Mouse (Mus musculus) midbrain, embryonic 10.5 days (tissue): ENCODE measurements around the gene F2rl1. TPM values are rescaled to one million over a fixed set of nuclear protein-coding genes. Genes with fewer than 3 reads are reported as not detected.

Source experiments
- DNase-seq: peaks from one replicate; pipeline ENCODE4 v3.0.0-alpha.2; 2017; ENCODE audit warnings: low spot score
- H3K27ac ChIP-seq: fragments of 300-500 bp; sonication (generic); replicated peaks from 2 replicates; pipeline ENCODE4 v1.5.1; 2016; ENCODE audit warnings: mild to moderate bottlenecking
- H3K27me3 ChIP-seq: fragments of 300-500 bp; sonication (generic); 2 replicates; pipeline ENCODE4 v1.6.1; 2016; ENCODE audit warnings: low read depth, mild to moderate bottlenecking; ENCODE audit not compliant: poor library complexity, severe bottlenecking
- H3K36me3 ChIP-seq: fragments of 300-500 bp; sonication (generic); 2 replicates; pipeline ENCODE4 v1.6.1; 2016; ENCODE audit warnings: mild to moderate bottlenecking, moderate library complexity
- H3K4me1 ChIP-seq: fragments of 300-500 bp; sonication (generic); 2 replicates; pipeline ENCODE4 v1.6.1; 2016
- H3K4me3 ChIP-seq: fragments of 300-500 bp; sonication (generic); 2 replicates; pipeline ENCODE4 v1.5.1; 2016; ENCODE audit warnings: mild to moderate bottlenecking, moderate library complexity
- H3K9me3 ChIP-seq: fragments of 300-500 bp; sonication (generic); replicated peaks from 2 replicates; pipeline ENCODE4 v1.6.1; 2016; ENCODE audit warnings: mild to moderate bottlenecking
- WGBS: fragments of 180-500 bp; shearing (Covaris S2); methylation state at CpG from one replicate; pipeline ENCODE4 v1.1.7; 2016; 5-methylcytosine and 5-hydroxymethylcytosine counted together
- polyA plus RNA-seq: library from polyadenylated mRNA; unstranded; fragments of >200 nt; fragmentation: Nextera tagmentation; extraction: Ambion mirVana; gene quantifications from 2 replicates; pipeline ENCODE4 v1.2.1, GENCODE M21; 2016

The F2rl1 gene
- polyA plus RNA-seq, 1 experiment from 2014 or later: 0.15 TPM

DNA sequence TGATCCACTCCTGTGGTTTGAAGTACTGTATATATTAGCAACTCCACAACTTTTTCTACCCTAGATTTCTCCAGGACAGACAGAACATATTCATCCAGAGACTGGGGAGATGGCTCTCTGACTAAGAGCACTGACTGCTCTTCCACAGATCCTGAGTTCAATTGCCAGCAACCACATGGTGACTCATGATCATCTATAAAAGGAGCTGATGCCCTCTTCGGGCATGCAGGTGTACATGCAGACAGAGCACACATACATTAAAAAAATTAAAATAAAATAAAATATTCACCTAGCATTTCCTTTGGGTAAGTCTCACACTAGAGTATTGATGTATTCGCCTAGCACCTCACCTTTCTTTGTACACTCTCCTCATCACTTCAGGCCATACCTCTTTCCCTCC is 4.2 kb upstream of the F2rl1 start:
- no peaks in the 10 kb centered on the region for H3K9me3 ChIP-seq
- DNase-seq: no peak
- H3K36me3 ChIP-seq: no peaks in the 10 kb centered on the region
- H3K4me1 ChIP-seq: peaks cover 48% of the 10 kb centered on the region
- peaks cover 54% of the 10 kb centered on the region for H3K27me3 ChIP-seq
- H3K4me3 ChIP-seq: no peak overlapping the region
- WGBS: 79% methylated on average over 2 of the region's 2 CpGs
- H3K27ac ChIP-seq: no peak overlapping the region

DNA sequence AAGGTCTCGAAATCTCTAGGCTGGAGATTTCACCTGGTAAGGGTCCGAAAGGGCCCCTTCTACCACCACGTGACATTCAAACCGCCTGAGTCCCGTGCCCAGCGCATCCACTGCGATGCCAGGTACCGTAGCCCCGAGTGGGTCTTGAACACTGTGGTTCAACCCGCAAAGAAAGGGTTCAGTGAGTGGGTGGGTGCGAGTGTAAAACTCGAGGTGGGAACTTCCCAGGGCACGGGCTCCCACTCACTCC is 678 bp downstream of the F2rl1 start:
- peak; percentile 46 for DNase-seq
- under 1% methylated on average over 13 of the region's 13 CpGs for WGBS

DNA sequence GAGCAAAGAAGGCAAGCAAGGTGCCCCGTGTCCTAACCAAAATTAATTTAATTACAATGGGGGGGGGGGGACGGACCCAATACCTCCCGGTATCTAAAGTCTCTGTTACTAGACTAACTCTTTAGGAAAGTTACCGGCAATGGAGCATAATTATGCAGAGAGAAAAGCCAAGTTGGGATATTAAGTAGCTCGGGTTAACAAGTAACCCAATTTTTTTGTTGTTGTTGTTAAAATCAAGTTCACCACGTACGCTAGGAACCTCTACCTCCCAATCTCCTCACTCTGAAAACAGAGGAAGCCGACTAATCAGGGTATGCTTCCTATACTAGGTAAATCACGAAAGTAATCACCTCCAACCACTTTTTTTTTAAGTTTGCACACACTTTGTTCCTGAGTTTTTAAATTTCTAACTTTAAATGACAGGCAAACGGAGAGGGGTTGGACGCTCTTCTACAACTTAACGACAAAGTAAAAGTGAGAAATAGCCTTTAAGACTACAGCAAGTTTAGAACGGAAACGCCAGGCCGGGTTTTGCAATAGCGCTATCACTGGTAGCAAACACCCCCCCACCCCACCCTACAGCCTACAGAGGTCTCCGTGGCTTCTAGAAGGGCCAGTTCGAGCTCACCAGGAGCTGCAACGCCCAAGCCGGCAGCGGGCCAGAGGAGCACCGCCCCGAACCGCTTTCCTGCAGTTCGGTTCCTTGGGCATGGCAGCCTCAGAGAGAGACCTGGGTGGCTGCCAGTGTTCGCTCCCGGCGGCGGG is 1.2 kb downstream of the F2rl1 start:
- whole genome bisulfite sequencing: 2% methylated on average over 29 of the region's 29 CpGs
- H3K27ac ChIP-seq: peak overlapping the region; percentile 55; the same call in 1 of the 2 replicates
- peak; percentile 40 for DNase-seq
- peak overlapping the region; percentile 50 for H3K4me3 ChIP-seq
- H3K4me1 ChIP-seq: peaks cover 23% of the 10 kb centered on the region
- H3K9me3 ChIP-seq: no peaks in the 10 kb centered on the region
- peaks cover 66% of the 10 kb centered on the region for H3K27me3 ChIP-seq
- H3K36me3 ChIP-seq: no peaks in the 10 kb centered on the region

More for the DNA sequence above, 678 bp downstream of the F2rl1 start:
- Histone ChIP-seq H3K27ac (peak overlapping the region; percentile 55; the same call in 1 of the 2 replicates), H3K4me3 (peak overlapping the region; percentile 50), H3K27me3 (peaks cover 67% of the 10 kb centered on the region), H3K9me3 (no peaks in the 10 kb centered on the region), H3K4me1 (peaks cover 23% of the 10 kb centered on the region), H3K36me3 (no peaks in the 10 kb centered on the region)

DNA sequence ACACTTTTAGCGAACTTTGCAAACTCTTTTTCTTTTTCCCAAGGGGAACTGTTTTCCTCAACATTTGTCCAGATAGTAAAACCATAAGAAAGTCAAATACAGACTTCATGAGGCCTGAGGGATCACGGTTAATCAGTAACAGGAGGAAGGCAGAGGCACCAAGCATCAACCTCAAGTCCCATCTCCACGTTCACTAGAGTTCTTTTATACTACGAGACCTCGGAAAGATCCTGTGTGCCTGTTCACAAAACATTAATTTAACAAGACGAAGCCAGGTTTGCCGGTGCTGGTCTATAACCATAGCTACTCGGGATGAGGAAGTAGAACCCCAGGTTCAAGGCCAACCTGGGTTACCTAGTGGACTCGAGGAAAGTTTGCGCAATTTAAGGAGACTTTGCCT is 2.9 kb downstream of the F2rl1 start:
- peaks cover 52% of the 10 kb centered on the region for H3K27me3 ChIP-seq
- H3K4me1 ChIP-seq: peaks cover 23% of the 10 kb centered on the region
- no peak for DNase-seq
- H3K27ac ChIP-seq: no peak overlapping the region
- no peak overlapping the region for H3K4me3 ChIP-seq
- no peaks in the 10 kb centered on the region for H3K9me3 ChIP-seq
- no peaks in the 10 kb centered on the region for H3K36me3 ChIP-seq
- 90% methylated on average over 10 of the region's 10 CpGs for WGBS

DNA sequence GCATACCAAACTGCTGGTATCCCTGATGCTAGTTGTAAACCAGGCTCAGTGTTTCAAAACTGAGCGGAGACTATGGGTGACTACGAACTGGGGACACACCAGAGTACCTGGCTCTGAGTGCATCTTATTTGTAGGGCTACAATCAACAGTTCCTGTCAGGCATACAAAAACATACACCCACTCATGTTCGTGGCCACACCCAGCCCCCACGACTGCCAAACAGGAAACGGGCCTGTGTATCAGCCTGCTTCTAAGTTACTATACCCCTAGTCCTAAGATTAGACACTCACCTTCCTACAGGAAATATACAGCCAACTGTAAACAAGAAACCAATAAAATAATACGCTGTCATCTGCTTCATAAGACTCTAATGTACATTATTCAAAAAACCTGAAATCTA is 4.0 kb downstream of the F2rl1 start:
- WGBS: 88% methylated on average over 6 of the region's 6 CpGs

DNA sequence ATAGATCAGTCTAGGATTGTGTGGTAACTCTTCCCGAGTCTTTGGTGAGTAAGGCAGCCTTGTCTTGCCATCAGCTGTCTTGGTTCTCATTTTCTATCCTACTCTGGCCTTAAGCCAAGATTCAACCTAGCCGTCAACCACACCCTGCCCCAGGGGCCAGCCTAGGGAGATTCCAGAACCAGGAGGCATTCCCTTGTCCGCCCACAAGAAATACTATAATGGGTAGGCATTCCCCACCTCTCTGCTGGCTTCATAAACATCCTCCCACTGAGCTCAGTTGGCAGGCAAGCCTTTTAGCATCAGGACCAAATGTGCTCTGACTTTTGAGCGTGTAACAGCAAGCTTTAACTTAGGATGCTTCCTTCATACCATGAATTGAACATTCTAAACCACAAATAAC is 10.3 kb downstream of the F2rl1 start:
- H3K9me3 ChIP-seq: no peaks in the 10 kb centered on the region
- DNase-seq: no peak
- WGBS: 82% methylated on average over 4 of the region's 4 CpGs
- no peaks in the 10 kb centered on the region for H3K27me3 ChIP-seq
- no peaks in the 10 kb centered on the region for H3K4me1 ChIP-seq
- H3K36me3 ChIP-seq: no peaks in the 10 kb centered on the region
- H3K4me3 ChIP-seq: no peak overlapping the region
- no peak overlapping the region for H3K27ac ChIP-seq

More for the DNA sequence above, 4.0 kb downstream of the F2rl1 start:
- no peaks in the 10 kb centered on the region for H3K36me3 ChIP-seq
- H3K4me3 ChIP-seq: no peak overlapping the region
- H3K9me3 ChIP-seq: no peaks in the 10 kb centered on the region
- no peak overlapping the region for H3K27ac ChIP-seq
- peaks cover 23% of the 10 kb centered on the region for H3K4me1 ChIP-seq
- peaks cover 41% of the 10 kb centered on the region for H3K27me3 ChIP-seq
- no peak for DNase-seq

DNA sequence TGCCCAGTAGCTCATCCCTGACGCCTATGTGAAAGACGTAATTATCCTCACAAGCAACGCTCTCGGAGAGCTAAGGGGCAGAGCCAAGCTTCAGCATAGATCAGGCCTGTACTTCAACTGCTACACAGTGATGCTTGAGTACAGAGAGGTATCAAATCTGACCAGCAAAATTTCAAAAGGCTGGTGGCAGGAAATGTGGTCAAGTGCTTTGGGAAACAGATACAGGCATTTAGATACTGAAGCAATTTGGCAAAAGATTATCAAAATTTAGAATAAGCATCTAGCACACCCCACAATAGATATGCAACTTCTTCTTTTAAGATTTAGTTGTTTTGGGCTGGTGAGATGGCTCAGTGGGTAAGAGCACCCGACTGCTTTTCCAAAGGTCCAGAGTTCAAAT is 15.0 kb downstream of the F2rl1 start:
- H3K9me3 ChIP-seq: no peaks in the 10 kb centered on the region
- no peak for DNase-seq
- no peaks in the 10 kb centered on the region for H3K4me1 ChIP-seq
- 91% methylated on average over 5 of the region's 5 CpGs for WGBS
- H3K4me3 ChIP-seq: no peak overlapping the region
- H3K36me3 ChIP-seq: no peaks in the 10 kb centered on the region
- no peak overlapping the region for H3K27ac ChIP-seq
- no peaks in the 10 kb centered on the region for H3K27me3 ChIP-seq

DNA sequence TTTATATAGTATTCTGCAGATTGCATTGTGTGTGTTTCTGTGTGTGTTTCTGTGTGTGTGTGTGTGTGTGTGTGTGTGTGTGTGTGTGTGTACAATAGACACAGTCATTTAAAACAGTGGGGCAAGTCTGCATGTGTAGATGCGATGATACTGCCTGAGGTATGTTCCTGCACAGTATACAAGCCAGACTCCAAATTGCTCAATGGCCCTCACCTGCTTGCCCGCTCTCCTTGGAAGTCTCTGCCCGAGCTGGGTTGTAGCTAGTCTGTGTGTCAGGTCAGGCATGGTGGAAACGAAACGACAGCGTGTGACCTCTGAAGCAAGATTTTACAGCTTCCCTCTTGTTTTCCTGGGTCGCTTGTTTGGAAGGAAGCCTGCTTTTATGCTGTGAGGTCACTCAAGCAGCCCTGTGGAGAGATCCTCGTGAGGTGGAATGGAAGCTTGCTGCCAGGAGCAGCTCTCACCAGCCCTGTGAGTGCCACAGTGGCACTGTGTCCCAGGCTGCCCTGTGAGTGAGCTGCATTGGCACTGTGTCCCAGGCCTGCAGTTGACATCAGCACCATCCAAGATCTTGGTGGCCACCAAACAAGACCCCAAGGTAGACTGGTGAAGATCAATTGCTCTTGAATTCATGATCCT is 21.6 kb downstream of the F2rl1 start:
- WGBS: 82% methylated on average over 8 of the region's 8 CpGs
- no peak for DNase-seq

DNA sequence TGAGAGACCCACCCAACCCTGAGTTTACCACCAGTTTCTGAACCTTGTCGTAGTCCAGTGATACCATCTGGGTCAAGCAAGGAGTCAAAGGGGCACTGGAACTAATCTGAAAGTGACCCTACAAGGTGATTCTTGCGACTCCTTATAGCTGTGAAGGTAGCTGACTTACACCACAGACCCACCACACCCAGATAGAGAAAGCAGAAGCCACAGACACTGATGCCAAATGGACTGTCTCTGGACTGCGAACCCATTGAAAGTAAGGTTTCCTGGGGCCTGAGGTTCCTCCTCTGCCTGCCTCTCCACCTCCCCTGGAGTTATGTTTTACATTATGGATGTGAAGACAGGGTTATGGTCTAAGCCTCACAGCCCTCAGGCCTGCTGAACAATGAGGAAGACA is 28.4 kb downstream of the F2rl1 start:
- H3K4me3 ChIP-seq: no peak overlapping the region
- DNase-seq: no peak
- 91% methylated on average over 3 of the region's 3 CpGs for WGBS

More for the DNA sequence above, 21.6 kb downstream of the F2rl1 start:
- Histone ChIP-seq H3K27me3 (no peaks in the 10 kb centered on the region), H3K4me3 (no peak overlapping the region), H3K9me3 (no peaks in the 10 kb centered on the region), H3K27ac (no peak overlapping the region), H3K4me1 (no peaks in the 10 kb centered on the region), H3K36me3 (no peaks in the 10 kb centered on the region)

DNA sequence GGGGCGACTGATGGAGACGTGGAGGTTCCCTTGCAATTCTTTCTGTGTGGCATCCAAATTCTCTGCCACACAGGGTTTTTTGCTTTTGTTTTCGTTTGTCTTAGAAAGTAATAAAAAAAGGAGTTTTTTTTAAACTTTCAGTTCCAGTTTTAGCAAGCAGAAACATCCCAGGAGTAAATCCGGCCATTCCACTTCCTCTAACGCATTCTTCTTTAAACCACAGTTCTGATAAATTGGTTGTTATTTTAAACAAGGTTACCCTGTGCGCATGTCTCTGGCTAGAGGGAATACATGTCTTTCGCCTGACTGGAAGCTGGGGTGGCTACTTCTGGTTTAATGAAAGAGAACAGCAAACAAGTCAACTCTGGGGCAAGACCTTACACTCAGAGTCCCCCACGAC is 30.2 kb downstream of the F2rl1 start:
- H3K9me3 ChIP-seq: no peaks in the 10 kb centered on the region
- no peak overlapping the region for H3K27ac ChIP-seq
- 84% methylated on average over 8 of the region's 8 CpGs for WGBS
- H3K4me1 ChIP-seq: peaks cover 16% of the 10 kb centered on the region
- H3K27me3 ChIP-seq: no peaks in the 10 kb centered on the region; the same call in 1 of the 2 replicates
- no peak overlapping the region for H3K4me3 ChIP-seq
- H3K36me3 ChIP-seq: no peaks in the 10 kb centered on the region
- DNase-seq: no peak

More for the DNA sequence above, 28.4 kb downstream of the F2rl1 start:
- no peaks in the 10 kb centered on the region for H3K36me3 ChIP-seq
- H3K4me1 ChIP-seq: peaks cover 10% of the 10 kb centered on the region
- no peaks in the 10 kb centered on the region for H3K9me3 ChIP-seq
- H3K27me3 ChIP-seq: no peaks in the 10 kb centered on the region; the same call in 1 of the 2 replicates
- H3K27ac ChIP-seq: no peak overlapping the region

DNA sequence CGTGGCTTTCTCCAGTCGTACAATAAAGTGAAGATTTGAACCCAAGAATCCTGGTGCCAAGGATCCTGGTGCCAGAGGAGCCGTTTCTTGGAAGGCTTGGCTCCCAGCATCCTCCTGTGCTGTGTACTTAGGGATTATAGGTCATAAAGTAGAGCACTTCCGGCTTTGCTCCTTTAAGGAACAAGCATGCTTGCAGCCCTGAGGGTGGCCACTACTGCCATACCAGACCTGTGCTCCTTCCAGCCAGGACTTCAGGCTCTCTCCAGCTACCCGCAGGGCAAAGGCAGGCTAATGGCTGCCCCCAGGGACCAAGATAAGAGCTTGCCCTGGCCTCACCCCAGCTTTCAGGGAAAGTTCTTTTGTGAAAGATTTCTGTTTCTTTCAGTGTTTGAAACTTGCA is 31.7 kb downstream of the F2rl1 start:
- 0 out of 2 replicates have a peak overlapping the region, but pooled peaks have one; percentile 2 for H3K27ac ChIP-seq
- H3K27me3 ChIP-seq: no peaks in the 10 kb centered on the region; the same call in 1 of the 2 replicates
- WGBS: 76% methylated on average over 5 of the region's 5 CpGs
- H3K36me3 ChIP-seq: no peaks in the 10 kb centered on the region
- no peaks in the 10 kb centered on the region for H3K9me3 ChIP-seq
- DNase-seq: no peak
- no peak overlapping the region for H3K4me3 ChIP-seq
- peaks cover 16% of the 10 kb centered on the region for H3K4me1 ChIP-seq

DNA sequence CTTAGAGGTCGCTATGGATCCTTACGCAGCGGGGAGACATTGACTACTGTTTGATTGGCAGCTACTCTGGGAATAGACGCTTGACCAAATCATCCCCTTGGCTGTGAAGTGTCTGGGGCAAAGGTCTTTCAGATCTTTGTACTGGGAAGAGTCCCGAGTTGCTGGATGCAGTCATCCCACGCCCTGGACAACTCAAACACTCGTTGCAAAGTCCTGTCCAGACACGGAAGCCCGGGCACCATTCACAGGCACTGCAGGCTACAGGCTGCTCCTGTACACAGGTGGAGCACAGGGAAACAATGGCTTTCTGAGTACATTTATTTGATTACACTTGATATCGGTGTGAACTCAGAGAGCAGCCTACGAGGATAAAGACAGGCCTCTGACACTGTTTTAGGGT is 33.7 kb downstream of the F2rl1 start:
- no peaks in the 10 kb centered on the region for H3K36me3 ChIP-seq
- no peaks in the 10 kb centered on the region; the same call in 1 of the 2 replicates for H3K27me3 ChIP-seq
- 64% methylated on average over 11 of the region's 11 CpGs for WGBS
- H3K4me3 ChIP-seq: no peak overlapping the region
- H3K4me1 ChIP-seq: peaks cover 13% of the 10 kb centered on the region
- peak overlapping the region; percentile 61; the same call in 1 of the 2 replicates for H3K27ac ChIP-seq
- no peaks in the 10 kb centered on the region for H3K9me3 ChIP-seq
- no peak for DNase-seq

DNA sequence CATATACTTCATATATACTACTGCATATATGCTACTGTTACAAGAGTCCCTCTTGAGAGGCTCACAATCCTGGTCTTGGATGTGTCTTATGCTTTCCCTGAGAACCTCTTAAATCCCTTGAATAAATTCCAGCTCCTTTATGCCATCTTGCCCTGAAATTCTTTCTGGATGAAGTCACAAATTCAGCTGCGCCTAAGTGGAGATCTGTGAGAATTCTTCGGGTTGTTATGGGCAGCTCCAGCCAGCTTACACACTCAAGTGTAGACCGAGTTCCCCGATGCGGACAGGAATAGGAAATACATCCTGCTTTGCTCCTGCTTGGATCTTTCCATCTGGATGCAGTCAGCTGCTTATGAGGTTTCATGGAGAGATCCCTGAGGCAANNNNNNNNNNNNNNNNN is 40.4 kb downstream of the F2rl1 start:
- WGBS: 78% methylated on average over 5 of the region's 5 CpGs
- no peak for DNase-seq
- Histone ChIP-seq H3K27me3 (peaks cover 6% of the 10 kb centered on the region; the same call in 1 of the 2 replicates), H3K9me3 (no peaks in the 10 kb centered on the region), H3K4me3 (no peak overlapping the region), H3K4me1 (peaks cover 12% of the 10 kb centered on the region), H3K36me3 (no peaks in the 10 kb centered on the region), H3K27ac (peak overlapping the region; percentile 42; the same call in 1 of the 2 replicates)
